Mouse (Mus musculus): ENCODE data around the gene Gna13. TPM values are rescaled to one million over a fixed set of nuclear protein-coding genes. Genes with fewer than 3 reads are reported as not detected.
A peak's percentile ranks its signal among the peaks of the same experiment; 100 is the strongest.

Gene Gna13
- polyA plus RNA-seq, 1 experiment from 2014 or later, result 16.9 TPM

DNA sequence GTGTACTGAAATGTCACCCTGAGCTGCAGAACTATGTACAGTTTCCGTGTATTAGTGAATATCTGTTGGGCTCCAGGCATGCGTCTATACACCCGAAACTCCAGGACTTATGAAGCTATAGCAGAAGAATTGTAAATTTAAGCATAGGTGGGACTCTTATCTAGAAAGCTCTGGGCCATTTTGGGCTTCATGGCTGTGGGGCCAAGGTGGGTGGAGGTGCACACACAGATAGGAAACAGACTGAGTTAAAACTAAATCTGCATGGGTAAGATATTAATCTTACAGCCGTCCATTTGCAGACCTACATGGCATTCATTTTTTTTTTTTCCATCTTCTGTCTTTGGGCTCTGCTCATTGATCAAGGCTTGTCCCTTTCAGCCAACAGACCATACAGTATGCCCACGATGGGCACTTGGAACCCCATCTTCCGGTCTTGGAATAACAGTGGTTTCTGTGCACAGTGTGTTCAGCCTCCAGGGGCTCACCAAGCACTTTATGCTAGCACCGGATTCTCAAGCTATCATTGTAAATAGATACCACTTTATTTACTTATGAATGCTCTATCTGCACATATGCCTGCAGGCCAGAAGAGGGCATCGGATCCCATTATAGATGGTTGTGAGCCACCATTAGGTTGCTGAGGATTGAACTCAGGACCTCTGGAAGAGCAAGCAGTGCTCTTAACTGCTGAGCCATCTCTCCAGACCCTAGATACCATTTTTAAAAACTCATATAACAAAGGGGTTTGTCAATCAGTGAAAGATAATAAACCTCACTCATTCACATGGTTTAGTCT, 81.0 kb downstream of the Gna13 start:
- no peak for DNase-seq (ENCODE audit: low spot score)
- Histone ChIP-seq H3K9me3 (replicated peaks) (no peaks in the 10 kb centered on the region), H3K36me3 (no peaks in the 10 kb centered on the region), H3K4me3 (no peak overlapping the region), H3K27me3 (ENCODE audit: low read depth, poor library complexity, severe bottlenecking) (peaks cover 12% of the 10 kb centered on the region), H3K27ac (replicated peaks) (no peak overlapping the region), H3K4me1 (peaks cover 19% of the 10 kb centered on the region)
- 94% methylated on average over 8 of the region's 8 CpGs for WGBS

DNA sequence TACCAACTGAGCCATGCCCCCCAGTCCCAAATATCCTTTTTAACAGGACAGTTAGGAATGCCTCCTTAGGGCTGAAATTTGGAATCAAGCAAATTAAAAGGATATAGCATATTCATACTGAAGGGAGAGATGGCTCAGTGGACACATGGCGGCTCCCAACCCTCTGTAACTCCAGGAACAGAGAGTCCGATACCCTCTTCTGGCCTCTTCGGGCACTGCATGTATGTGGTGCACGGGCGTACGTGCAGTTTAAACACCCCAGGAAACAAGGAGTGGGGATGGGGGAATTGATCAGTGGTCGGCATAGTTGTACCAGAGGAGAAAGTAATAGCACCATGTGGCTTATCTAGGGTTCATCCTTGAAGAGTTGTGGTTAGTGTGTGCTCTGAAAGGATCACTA, 82.0 kb downstream of the Gna13 start:
- peak; percentile 36 for DNase-seq (ENCODE audit: low spot score)
- Histone ChIP-seq H3K36me3 (no peaks in the 10 kb centered on the region), H3K27me3 (ENCODE audit: low read depth, poor library complexity, severe bottlenecking) (peaks cover 12% of the 10 kb centered on the region), H3K27ac (replicated peaks) (no peak overlapping the region), H3K9me3 (replicated peaks) (no peaks in the 10 kb centered on the region), H3K4me3 (no peak overlapping the region), H3K4me1 (peaks cover 14% of the 10 kb centered on the region)
- 58% methylated on average over 7 of the region's 7 CpGs for WGBS

GRCm38 (mm10) chr11:109445438-109446035, 82.9 kb downstream of the Gna13 start:
- H3K9me3 ChIP-seq (replicated peaks), result no peaks in the 10 kb centered on the region
- WGBS, result 60% methylated on average over 13 of the region's 13 CpGs
- H3K4me3 ChIP-seq, result no peak overlapping the region
- H3K27ac ChIP-seq (replicated peaks), result no peak overlapping the region
- peaks cover 4% of the 10 kb centered on the region for H3K4me1 ChIP-seq
- H3K36me3 ChIP-seq, result no peaks in the 10 kb centered on the region
- peaks cover 5% of the 10 kb centered on the region for H3K27me3 ChIP-seq (ENCODE audit: low read depth, poor library complexity, severe bottlenecking)
- DNase-seq (ENCODE audit: low spot score), result peak; percentile 30

Other genes starting within 250 kb of the Gna13 start
- not detected in 2 replicates for gene E030025P04Rik, start 218.5 kb upstream of the Gna13 start, polyA plus RNA-seq (2016; fragmentation: Nextera tagmentation; extraction: Ambion mirVana)
- gene Rgs9, start 64.7 kb upstream of the Gna13 start, polyA plus RNA-seq (2016; fragmentation: Nextera tagmentation; extraction: Ambion mirVana), result 1.6 and 2.2 TPM in 2 replicates
- gene 9930022D16Rik, start 51.1 kb downstream of the Gna13 start, polyA plus RNA-seq (2016; fragmentation: Nextera tagmentation; extraction: Ambion mirVana), result not detected in 2 replicates
- 45.2 and 46.0 TPM in 2 replicates for gene Amz2, start 63.1 kb downstream of the Gna13 start, polyA plus RNA-seq (2016; fragmentation: Nextera tagmentation; extraction: Ambion mirVana)
- gene Arsg, start 110.5 kb downstream of the Gna13 start, polyA plus RNA-seq (2016; fragmentation: Nextera tagmentation; extraction: Ambion mirVana), result 1.9 and 2.2 TPM in 2 replicates
- gene Slc16a6, start 110.8 kb downstream of the Gna13 start, polyA plus RNA-seq (2016; fragmentation: Nextera tagmentation; extraction: Ambion mirVana), result 5.0 and 5.5 TPM in 2 replicates
- 17.9 and 19.4 TPM in 2 replicates for gene Wipi1, start 249.1 kb downstream of the Gna13 start, polyA plus RNA-seq (2016; fragmentation: Nextera tagmentation; extraction: Ambion mirVana)

Measured in midbrain, embryonic 10.5 days (tissue).